Mouse (Mus musculus): ENCODE measurements around the gene Zfand3.

- TF ChIP-seq POLR2A (IDR thresholded peaks at IDR 0.05; ENCODE audit: low read depth, low read length) = no peak
- TF ChIP-seq CTCF (IDR thresholded peaks at IDR 0.05; ENCODE audit: extremely low read depth, insufficient read length, insufficient replicate concordance, low read depth, low read length) = no peak
Observed at GRCm38 (mm10) chr17:30056226-30056625, 51.7 kb downstream of the Zfand3 start.

All from small intestine, adult 2 months (tissue).